Mouse (Mus musculus) cerebellum, postnatal 36 days (tissue): ENCODE results near the gene Ssbp2.

ENCODE experiments used
- DNase-seq, 2 experiments: peaks; one replicate each; pipeline ENCODE4 v3.0.0; 2021 to 2022; ENCODE audit warnings: mixed read lengths in 2 of 2

Gene Ssbp2

GRCm38 (mm10) chr13:91461711-91462351 is 1.7 kb downstream of the Ssbp2 start:
- DNase-seq: peak; percentile 30 to 46

GRCm38 (mm10) chr13:91462395-91462794 is 2.3 kb downstream of the Ssbp2 start:
- DNase-seq: no peak

- DNase-seq: peak; percentile 18 to 42
Observed at GRCm38 (mm10) chr13:91462893-91463481, 2.9 kb downstream of the Ssbp2 start.

GRCm38 (mm10) chr13:91465002-91465715 is 5.1 kb downstream of the Ssbp2 start:
- no peak for DNase-seq

- DNase-seq: peak in 1 of 2 experiments; percentile 22
Observed at GRCm38 (mm10) chr13:91471566-91471965, 11.5 kb downstream of the Ssbp2 start.

GRCm38 (mm10) chr13:91471980-91472379 is 11.9 kb downstream of the Ssbp2 start:
- DNase-seq: no peak

- DNase-seq: peak; percentile 34 to 35
Observed at GRCm38 (mm10) chr13:91473527-91473926, 13.4 kb downstream of the Ssbp2 start.

GRCm38 (mm10) chr13:91474027-91474426 is 13.9 kb downstream of the Ssbp2 start:
- no peak for DNase-seq

- DNase-seq: no peak
Observed at GRCm38 (mm10) chr13:91475888-91476287, 15.8 kb downstream of the Ssbp2 start.

- DNase-seq: no peak
Observed at GRCm38 (mm10) chr13:91476596-91477100, 16.6 kb downstream of the Ssbp2 start.

GRCm38 (mm10) chr13:91478011-91478410 is 17.9 kb downstream of the Ssbp2 start:
- DNase-seq: peak; percentile 42 to 58

- no peak for DNase-seq
Observed at GRCm38 (mm10) chr13:91484303-91484702, 24.2 kb downstream of the Ssbp2 start.

GRCm38 (mm10) chr13:91492133-91492532 is 32.0 kb downstream of the Ssbp2 start:
- DNase-seq: no peak

GRCm38 (mm10) chr13:91497055-91497454 is 37.0 kb downstream of the Ssbp2 start:
- no peak for DNase-seq

- DNase-seq: no peak
Observed at GRCm38 (mm10) chr13:91501735-91502134, 41.7 kb downstream of the Ssbp2 start.

GRCm38 (mm10) chr13:91502642-91503373 is 42.7 kb downstream of the Ssbp2 start:
- no peak for DNase-seq

GRCm38 (mm10) chr13:91508991-91509390 is 48.9 kb downstream of the Ssbp2 start:
- no peak for DNase-seq

GRCm38 (mm10) chr13:91509467-91509866 is 49.4 kb downstream of the Ssbp2 start:
- DNase-seq: no peak

- DNase-seq: no peak
Observed at GRCm38 (mm10) chr13:91514979-91515378, 54.9 kb downstream of the Ssbp2 start.

- no peak for DNase-seq
Observed at GRCm38 (mm10) chr13:91520073-91520750, 60.1 kb downstream of the Ssbp2 start.

GRCm38 (mm10) chr13:91520968-91521367 is 60.9 kb downstream of the Ssbp2 start:
- no peak for DNase-seq

- DNase-seq: no peak
Observed at GRCm38 (mm10) chr13:91526058-91526457, 66.0 kb downstream of the Ssbp2 start.
